In the genomic region with DNA sequence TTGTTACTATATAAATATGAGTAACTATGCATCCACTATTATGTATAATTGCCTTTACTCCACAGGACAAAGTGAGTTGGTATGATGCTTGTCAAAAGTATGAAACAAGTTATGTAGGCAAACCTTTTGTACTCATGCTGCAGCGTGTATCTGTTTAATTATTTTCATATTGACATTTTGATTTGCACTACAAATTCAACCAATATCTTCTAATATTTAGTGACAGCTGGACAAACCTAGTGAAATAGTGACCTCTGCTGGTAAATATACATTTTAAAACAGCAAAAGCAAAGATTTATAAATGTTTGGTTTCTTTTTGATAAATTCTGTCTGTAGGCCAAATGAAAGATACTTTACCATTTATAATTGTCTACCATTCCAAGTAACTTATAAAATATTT, we compare ENCODE assay signal across 12 mouse cellular contexts. TPM values are rescaled to one million over a fixed set of nuclear protein-coding genes. Genes with fewer than 3 reads are reported as not detected.
DNase-seq lines count a peak whose midpoint lies in the region; ATAC-seq and TF ChIP-seq lines count a peak whose summit lies in the region.
"Had no signal": no experiment of that assay in that cellular context is flagged by ENCODE, and none has a peak within 500 bp of the region (broad histone marks: within the 10 kb centered on the region; RNA-seq: fewer than 3 reads in every experiment).

No protein-coding gene starts in this region.

- no peaks in the 10 kb centered on the region for H3K36me3 ChIP-seq in liver, adult 2 months (ENCODE audit: control insufficient read depth, insufficient read depth, low read length)
- H3K36me3 ChIP-seq in liver, embryonic 12.5 days: no peaks in the 10 kb centered on the region
- H3K36me3 ChIP-seq in limb, embryonic 10.5 days: peaks cover 11% of the 10 kb centered on the region
- H3K36me3 ChIP-seq: forebrain, embryonic 15.5 days; liver, embryonic 13.5 days had no signal

- H3K27me3 ChIP-seq in liver, adult 2 months (ENCODE audit: control insufficient read depth, insufficient read depth, low read length): no peaks in the 10 kb centered on the region
- no peaks in the 10 kb centered on the region for H3K27me3 ChIP-seq in liver, embryonic 12.5 days (replicated peaks)
- H3K27me3 ChIP-seq in limb, embryonic 10.5 days (ENCODE audit: low read depth, poor library complexity, severe bottlenecking): no peaks in the 10 kb centered on the region
- H3K27me3 ChIP-seq: embryonic facial prominence, embryonic 13.5 days; forebrain, embryonic 15.5 days; liver, embryonic 13.5 days had no signal

- no peaks in the 10 kb centered on the region for H3K9me3 ChIP-seq in liver, embryonic 12.5 days (replicated peaks)
- H3K9me3 ChIP-seq in limb, embryonic 10.5 days (replicated peaks): no peaks in the 10 kb centered on the region
- H3K9me3 ChIP-seq: embryonic facial prominence, embryonic 13.5 days; forebrain, embryonic 15.5 days; liver, embryonic 13.5 days had no signal

- TF ChIP-seq CTCF in gastrocnemius, adult 2 months (IDR thresholded peaks at IDR 0.05): peak; percentile 55
- TF ChIP-seq CTCF in liver, adult 2 months (IDR thresholded peaks at IDR 0.05; ENCODE audit: low read depth, low read length): peak; percentile 27; the same call in 1 of the 2 replicates

- no peak overlapping the region for H3K4me2 ChIP-seq in liver, embryonic 12.5 days
- H3K4me2 ChIP-seq: embryonic facial prominence, embryonic 13.5 days; forebrain, embryonic 15.5 days; liver, embryonic 13.5 days had no signal

- ATAC-seq in liver, embryonic 12.5 days: no peak
- ATAC-seq: forebrain, embryonic 15.5 days had no signal

- intact Hi-C loops in gastrocnemius, adult 2 months (cut with DNase I): loop anchor here (1.0 kb wide), 1 partner anchor 136 kb away; no protein-coding TSS in a partner anchor

- H3K4me1 ChIP-seq in liver, adult 2 months (ENCODE audit: control insufficient read depth, insufficient read depth, low read length): no peaks in the 10 kb centered on the region
- no peaks in the 10 kb centered on the region for H3K4me1 ChIP-seq in liver, embryonic 12.5 days
- H3K4me1 ChIP-seq in limb, embryonic 10.5 days: no peaks in the 10 kb centered on the region
- H3K4me1 ChIP-seq: embryonic facial prominence, embryonic 13.5 days; liver, embryonic 13.5 days had no signal

- TF ChIP-seq POLR2A in liver, adult 2 months (IDR thresholded peaks at IDR 0.05; ENCODE audit: extremely low read depth, insufficient read depth, low read length): no peak

- H3K4me3 ChIP-seq in gastrocnemius, adult 2 months: no peak overlapping the region
- no peak overlapping the region for H3K4me3 ChIP-seq in liver, adult 2 months (ENCODE audit: insufficient read depth, low read depth, low read length)
- no peak overlapping the region for H3K4me3 ChIP-seq in liver, embryonic 12.5 days
- no peak overlapping the region for H3K4me3 ChIP-seq in limb, embryonic 10.5 days
- H3K4me3 ChIP-seq: embryonic facial prominence, embryonic 13.5 days; forebrain, embryonic 15.5 days; liver, embryonic 13.5 days had no signal

- no peak overlapping the region for H3K27ac ChIP-seq in gastrocnemius, adult 2 months
- H3K27ac ChIP-seq in liver, adult 2 months (replicated peaks; ENCODE audit: insufficient read depth, low read depth, low read length): no peak overlapping the region
- no peak overlapping the region for H3K27ac ChIP-seq in liver, embryonic 12.5 days
- H3K27ac ChIP-seq in limb, embryonic 10.5 days: no peak overlapping the region
- H3K27ac ChIP-seq: embryonic facial prominence, embryonic 13.5 days; forebrain, embryonic 15.5 days; liver, embryonic 13.5 days had no signal

- no peak overlapping the region for H3K9ac ChIP-seq in liver, adult 2 months (ENCODE audit: low read depth, low read length)
- no peak overlapping the region for H3K9ac ChIP-seq in liver, embryonic 12.5 days
- H3K9ac ChIP-seq: embryonic facial prominence, embryonic 13.5 days; forebrain, embryonic 15.5 days; liver, embryonic 13.5 days had no signal

- 12% methylated on average over 1 of the region's 1 CpGs for WGBS in liver, adult 2 months
- 27% methylated on average over 1 of the region's 1 CpGs for WGBS in liver, embryonic 12.5 days (ENCODE audit: insufficient replicate concordance)
- WGBS in limb, embryonic 10.5 days: 76% methylated on average over 1 of the region's 1 CpGs

- DNase-seq in gastrocnemius, adult 2 months: no peak
- no peak for DNase-seq in gastrocnemius, postnatal 25 days
- peak; percentile 22 for DNase-seq in liver, adult 2 months (ENCODE audit: extremely low read depth, low read depth, low spot score)
- peak; percentile 22 for DNase-seq in A20 (ENCODE audit: low read depth, low spot score)
- DNase-seq in adipocyte (ENCODE audit: low spot score): peak; percentile 40
- no peak for DNase-seq in limb, embryonic 10.5 days (ENCODE audit: low spot score)
- DNase-seq in cerebellum, adult 9-11 months: no peak
- DNase-seq: cerebellum, adult 2 months; liver, embryonic 13.5 days had no signal

- H3K79me2 ChIP-seq in liver, adult 2 months (ENCODE audit: control insufficient read depth, insufficient read depth, low read length): no peaks in the 10 kb centered on the region

RNA-seq across cellular contexts. Expression of a gene that starts 55.5 kb away (rescaled TPM):
- 1 to 10 TPM; 1.7 to 2.0 TPM for total RNA-seq in gastrocnemius, adult 2 months (2021)
- total RNA-seq in gastrocnemius, postnatal 25 days (2021): 1 to 10 TPM; 2.3 to 3.0 TPM
- total RNA-seq in liver, adult 2 months (2014; rRNA removed): 0.83 and 1.3 TPM in 2 replicates
- 0.14 and 0.15 TPM in 2 replicates for polyA plus RNA-seq in liver, adult 2 months (2012; rRNA removed)
- 2.6 and 2.9 TPM in 2 replicates for polyA plus RNA-seq in liver, embryonic 12.5 days (2016; fragmentation: Nextera tagmentation; extraction: Ambion mirVana)
- polyA plus RNA-seq in limb, embryonic 10.5 days (2016; fragmentation: Nextera tagmentation; extraction: Ambion mirVana): 2.6 and 2.7 TPM in 2 replicates

Comparison
In these comparisons a context has a peak if more than half of its experiments do, and no peak if none do; other contexts are left out.
1. DNase-seq: peak in liver, adult 2 months (single experiment), A20 (single experiment) and adipocyte (single experiment); none in gastrocnemius, adult 2 months (single experiment), gastrocnemius, postnatal 25 days (single experiment), limb, embryonic 10.5 days (single experiment) and cerebellum, adult 9-11 months (single experiment).